ENCODE assay signal across 8 mouse cellular contexts in genomic region chr4:149099369-149100017, GRCm38 (mm10). TPM values are rescaled to one million over a fixed set of nuclear protein-coding genes. Genes with fewer than 3 reads are reported as not detected.
A peak's percentile ranks its signal among the peaks of the same experiment; 100 is the strongest.
DNase-seq lines count a peak whose midpoint lies in the region; ATAC-seq lines count a peak whose summit lies in the region.

Pex14 (minus strand) TSS chr4:149099876.

- peak within 1 kb of the TSS; percentile 98 for H3K4me3 ChIP-seq in forebrain, embryonic 11.5 days (ENCODE audit: low read depth, low read length)
- peak within 1 kb of the TSS; percentile 88 for H3K4me3 ChIP-seq in heart, embryonic 16.5 days (ENCODE audit: low read length)
- peak within 1 kb of the TSS; percentile 95 for H3K4me3 ChIP-seq in liver, embryonic 15.5 days (replicated peaks)
- H3K4me3 ChIP-seq in neural tube, embryonic 12.5 days, result peak within 1 kb of the TSS; percentile 96

- peak within 1 kb of the TSS; percentile 53; the same call in 1 of the 2 replicates for H3K27ac ChIP-seq in forebrain, embryonic 11.5 days (ENCODE audit: low read depth, low read length)
- peak within 1 kb of the TSS; percentile 53 for H3K27ac ChIP-seq in heart, embryonic 16.5 days (ENCODE audit: low read length)
- H3K27ac ChIP-seq in liver, embryonic 15.5 days (replicated peaks), result peak within 1 kb of the TSS; percentile 70
- H3K27ac ChIP-seq in neural tube, embryonic 12.5 days, result peak within 1 kb of the TSS; percentile 27; the same call in 1 of the 2 replicates

- H3K9ac ChIP-seq in forebrain, embryonic 11.5 days (ENCODE audit: low read length), result peak within 1 kb of the TSS; percentile 88
- peak within 1 kb of the TSS; percentile 91 for H3K9ac ChIP-seq in heart, embryonic 16.5 days (ENCODE audit: low read length)
- H3K9ac ChIP-seq in liver, embryonic 15.5 days, result peak within 1 kb of the TSS; percentile 89
- peak within 1 kb of the TSS; percentile 89 for H3K9ac ChIP-seq in neural tube, embryonic 12.5 days

- no peaks in the 10 kb centered on the region for H3K27me3 ChIP-seq in forebrain, embryonic 11.5 days (ENCODE audit: control insufficient read depth, insufficient read depth, low read length)
- H3K27me3 ChIP-seq in heart, embryonic 16.5 days (ENCODE audit: control insufficient read depth, insufficient read depth, low read length), result no peaks in the 10 kb centered on the region
- H3K27me3 ChIP-seq in liver, embryonic 15.5 days, result no peaks in the 10 kb centered on the region
- H3K27me3 ChIP-seq in neural tube, embryonic 12.5 days (replicated peaks), result no peaks in the 10 kb centered on the region

- WGBS in forebrain, embryonic 11.5 days, result under 1% methylated on average over 49 of the region's 50 CpGs
- under 1% methylated on average over 50 of the region's 50 CpGs for WGBS in heart, embryonic 16.5 days
- under 1% methylated on average over 50 of the region's 50 CpGs for WGBS in liver, embryonic 15.5 days (ENCODE audit: insufficient replicate concordance)
- WGBS in neural tube, embryonic 12.5 days, result under 1% methylated on average over 50 of the region's 50 CpGs

- peak within 1 kb of the TSS; percentile 98 for H3K4me2 ChIP-seq in forebrain, embryonic 11.5 days (ENCODE audit: low read depth, low read length, severe bottlenecking)
- H3K4me2 ChIP-seq in heart, embryonic 16.5 days (ENCODE audit: low read depth, low read length), result peak within 1 kb of the TSS; percentile 95
- H3K4me2 ChIP-seq in liver, embryonic 15.5 days, result peak within 1 kb of the TSS; percentile 89
- H3K4me2 ChIP-seq in neural tube, embryonic 12.5 days (replicated peaks), result peak within 1 kb of the TSS; percentile 93

- H3K4me1 ChIP-seq in forebrain, embryonic 11.5 days (replicated peaks; ENCODE audit: control insufficient read depth, insufficient read depth, low read length), result peaks cover 4% of the 10 kb centered on the region; the same call in 1 of the 2 replicates
- H3K4me1 ChIP-seq in heart, embryonic 16.5 days (ENCODE audit: control insufficient read depth, insufficient read depth, low read length), result peaks cover 12% of the 10 kb centered on the region
- peaks cover 37% of the 10 kb centered on the region for H3K4me1 ChIP-seq in liver, embryonic 15.5 days (replicated peaks)
- peaks cover 19% of the 10 kb centered on the region for H3K4me1 ChIP-seq in neural tube, embryonic 12.5 days

- ATAC-seq in forebrain, embryonic 11.5 days (replicated peaks; ENCODE audit: low FRiP score), result peak; percentile 79
- ATAC-seq in heart, embryonic 16.5 days (replicated peaks; ENCODE audit: extremely low read depth, insufficient read depth, low FRiP score), result peak; percentile 68
- peak; percentile 74 for ATAC-seq in liver, embryonic 15.5 days (ENCODE audit: insufficient read depth)
- ATAC-seq in neural tube, embryonic 12.5 days (ENCODE audit: low FRiP score, low read depth), result peak; percentile 78

- DNase-seq in CD8-positive naive resting alpha-beta T cell, adult 2 months (ENCODE audit: low read depth in 2 of 2, low spot score in 2 of 2), result peak; percentile 70 to 84
- peak; percentile 82 for DNase-seq in c-Kit-positive CD71-negative TER-119-negative erythroid progenitor cells, embryonic 14.5 days (ENCODE audit: low read depth)
- peak; percentile 94 for DNase-seq in forebrain, embryonic 11.5 days (ENCODE audit: low spot score)
- DNase-seq in kidney, postnatal 36 days, result peak; percentile 95 to 96
- DNase-seq in telencephalon, adult 2 months (ENCODE audit: low read depth, low spot score), result peak; percentile 87

- no peaks in the 10 kb centered on the region for H3K9me3 ChIP-seq in forebrain, embryonic 11.5 days (ENCODE audit: control insufficient read depth, low read length)
- no peaks in the 10 kb centered on the region for H3K9me3 ChIP-seq in heart, embryonic 16.5 days (replicated peaks; ENCODE audit: control insufficient read depth, low read length)
- H3K9me3 ChIP-seq in liver, embryonic 15.5 days (replicated peaks), result no peaks in the 10 kb centered on the region
- no peaks in the 10 kb centered on the region for H3K9me3 ChIP-seq in neural tube, embryonic 12.5 days

- no peaks in the 10 kb centered on the region for H3K36me3 ChIP-seq in forebrain, embryonic 11.5 days (ENCODE audit: control insufficient read depth, insufficient read depth, low read length)
- no peaks in the 10 kb centered on the region for H3K36me3 ChIP-seq in heart, embryonic 16.5 days (ENCODE audit: control insufficient read depth, insufficient read depth)
- H3K36me3 ChIP-seq in liver, embryonic 15.5 days (replicated peaks), result no peaks in the 10 kb centered on the region
- H3K36me3 ChIP-seq in neural tube, embryonic 12.5 days, result no peaks in the 10 kb centered on the region; the same call in 1 of the 2 replicates

RNA-seq across cellular contexts. Expression of gene Pex14, which starts in this region (rescaled TPM):
- 43.5 TPM in 2 replicates for polyA plus RNA-seq in forebrain, embryonic 11.5 days (2014; fragmentation: Nextera tagmentation; extraction: Ambion mirVana)
- 44.1 and 44.6 TPM in 2 replicates for polyA plus RNA-seq in heart, embryonic 16.5 days (2015; fragmentation: Nextera tagmentation; extraction: Ambion mirVana)
- polyA plus RNA-seq in liver, embryonic 15.5 days (2015; fragmentation: Nextera tagmentation; extraction: Ambion mirVana), result 27.2 and 29.6 TPM in 2 replicates
- polyA plus RNA-seq in neural tube, embryonic 12.5 days (2016; fragmentation: Nextera tagmentation; extraction: Ambion mirVana), result 53.7 and 56.8 TPM in 2 replicates

Comparison
In these comparisons a context has a peak if more than half of its experiments do, and no peak if none do; other contexts are left out.
1. Peak in every context shown above with its lines: DNase-seq, ATAC-seq, H3K4me3 ChIP-seq and H3K27ac ChIP-seq.